Mouse (Mus musculus) myocyte (in vitro differentiated cells): ENCODE data around the gene Cyb5r4.

Source experiments
- MYOG ChIP-seq, 3 experiments: IDR thresholded peaks; one replicate each; pipeline ENCODE4 v1.6.1; 2011; ENCODE audit warnings: control low read depth in 2 of 3, low read depth in 2 of 3, mild to moderate bottlenecking in 2 of 3; ENCODE audit not compliant: insufficient read length in 2 of 3, control insufficient read depth in 1 of 3, insufficient read depth in 1 of 3
- POLR2AphosphoS2 ChIP-seq: IDR thresholded peaks from one replicate; pipeline ENCODE4 v1.6.1; 2011; ENCODE audit warnings: low read depth, control low read depth; ENCODE audit not compliant: insufficient read length
- REST ChIP-seq: IDR thresholded peaks from one replicate; pipeline ENCODE4 v1.6.1; 2011; ENCODE audit warnings: mild to moderate bottlenecking, control low read depth, moderate library complexity; ENCODE audit not compliant: insufficient read depth, insufficient read length
- TCF12 ChIP-seq: IDR thresholded peaks from one replicate; pipeline ENCODE4 v1.6.1; 2011; ENCODE audit warnings: mild to moderate bottlenecking, control low read depth; ENCODE audit not compliant: poor library complexity, insufficient read depth, severe bottlenecking

- TF ChIP-seq POLR2AphosphoS2 (no peak), MYOG (IDR thresholded peaks at IDR 0.05; ENCODE audit: control insufficient read depth in 1 of 3, insufficient read depth in 1 of 3, insufficient read length in 2 of 3, low read depth in 2 of 3) (no peak), TCF12 (no peak), REST (no peak)
These were observed 48.3 kb upstream of the Cyb5r4 start for GRCm38 (mm10) chr9:86973562-86973961.
